Mouse (Mus musculus) megakaryocyte, embryonic 14.5 days (primary cell): Measurements from ENCODE around the gene Gm5286. TPM values are rescaled to one million over a fixed set of nuclear protein-coding genes. Genes with fewer than 3 reads are reported as not detected.
"Not testable (repeated sequence)": the region's sequence is repeated elsewhere in the genome, so short reads cannot be mapped to it uniquely, and the experiment has no call there.

Experiments used
- H3K27me3 ChIP-seq: replicated peaks from 2 replicates; pipeline ENCODE3; 2012; ENCODE audit warnings: inconsistent platforms
- H3K36me3 ChIP-seq: replicated peaks from 2 replicates; pipeline ENCODE3; 2012; ENCODE audit warnings: low read length, inconsistent platforms, mixed read lengths
- H3K4me1 ChIP-seq: 2 replicates; pipeline ENCODE4 v1.6.1; 2012; ENCODE audit warnings: inconsistent platforms
- H3K4me3 ChIP-seq: replicated peaks from 2 replicates; pipeline ENCODE3; 2012; ENCODE audit warnings: moderate library complexity, mild to moderate bottlenecking, inconsistent platforms
- H3K9me3 ChIP-seq: 2 replicates; pipeline ENCODE4 v1.6.1; 2012; ENCODE audit warnings: inconsistent platforms
- polyA plus RNA-seq: library from polyadenylated mRNA; stranded (reverse); fragments of >175 nt; gene quantifications from 2 replicates; pipeline ENCODE4 v1.2.3, GENCODE M21; 2012; ENCODE audit warnings: low replicate concordance; ENCODE audit not compliant: insufficient read depth

Gene Gm5286
- not detected in 2 replicates for polyA plus RNA-seq

DNA sequence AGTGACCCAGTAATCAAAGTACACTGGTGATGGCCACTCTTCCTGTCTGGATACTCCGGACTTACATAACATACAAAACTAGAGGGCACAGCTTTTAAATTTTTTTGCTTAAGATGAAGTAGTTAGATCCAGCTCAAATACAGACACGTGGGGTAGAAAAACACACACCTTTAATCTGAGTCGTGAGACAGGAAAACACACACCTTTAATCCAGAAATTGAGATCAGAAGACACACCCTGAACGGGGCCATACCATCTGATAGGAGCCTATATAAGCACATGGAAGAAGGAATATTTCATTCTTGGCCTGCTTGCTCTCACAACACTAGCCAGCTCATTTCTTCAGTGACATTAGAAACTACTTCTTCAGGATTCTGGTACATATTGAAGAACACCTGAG, at the start of gene Gm5286:
Gene Gm5286, plus strand, starts transcription at position 301 of the 400 bp plus-strand sequence.
- H3K4me1 ChIP-seq, H3K27me3 ChIP-seq, H3K9me3 ChIP-seq, H3K36me3 ChIP-seq, H3K4me3 ChIP-seq: not testable (repeated sequence)

DNA sequence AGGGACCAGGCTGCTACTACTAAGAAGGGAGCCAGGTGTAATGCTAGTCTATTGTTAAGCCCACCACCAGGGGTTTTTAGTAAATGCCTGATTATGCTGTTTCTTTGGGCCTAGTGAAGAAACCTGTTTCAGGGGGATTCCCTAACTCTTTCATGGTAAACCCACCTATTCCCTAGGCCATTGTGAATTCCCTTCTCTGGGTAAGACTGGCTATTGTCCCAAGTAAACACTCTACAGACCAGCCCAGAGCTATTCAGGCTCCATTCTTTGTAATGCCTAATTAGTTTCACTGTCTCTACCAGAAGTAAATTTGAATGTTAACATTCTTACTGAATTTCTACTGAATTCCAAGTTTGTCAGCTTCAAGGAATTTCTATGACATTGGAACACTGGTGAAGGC, 29.2 kb upstream of the Gm5286 start:
- H3K9me3 ChIP-seq, H3K4me1 ChIP-seq, H3K36me3 ChIP-seq, H3K4me3 ChIP-seq, H3K27me3 ChIP-seq: not testable (repeated sequence)

GRCm38 (mm10) chr3:94178093-94178492, 18.4 kb upstream of the Gm5286 start, which contains the start of gene Gm10696:
Gene Gm10696 (minus strand): TSS chr3:94178193.
- H3K9me3 ChIP-seq, H3K27me3 ChIP-seq, H3K4me1 ChIP-seq, H3K4me3 ChIP-seq, H3K36me3 ChIP-seq: not testable (repeated sequence)

Other genes starting within 250 kb of the Gm5286 start
- not detected in 2 replicates for gene Tdpoz5, start 235.4 kb upstream of the Gm5286 start, polyA plus RNA-seq
- gene Gm9125, start 141.8 kb upstream of the Gm5286 start, polyA plus RNA-seq: not detected in 2 replicates
- not detected in 2 replicates for gene Gm10697, start 124.1 kb upstream of the Gm5286 start, polyA plus RNA-seq
- 1.5 TPM in 1 of 2 replicates, not detected in the other for gene Gm10696, start 18.5 kb upstream of the Gm5286 start, polyA plus RNA-seq
- gene Gm4778, start 67.3 kb downstream of the Gm5286 start, polyA plus RNA-seq: not detected in 2 replicates
- gene Them4, start 113.4 kb downstream of the Gm5286 start, polyA plus RNA-seq: 2.1 TPM in 1 of 2 replicates, not detected in the other
- gene Them5, start 145.4 kb downstream of the Gm5286 start, polyA plus RNA-seq: not detected in 2 replicates
- gene C2cd4d, start 165.7 kb downstream of the Gm5286 start, polyA plus RNA-seq: not detected in 2 replicates
- not detected in 2 replicates for gene Rorc, start 176.1 kb downstream of the Gm5286 start, polyA plus RNA-seq
- not detected in 2 replicates for gene Lingo4, start 201.8 kb downstream of the Gm5286 start, polyA plus RNA-seq
- 2.8 TPM in 1 of 2 replicates, not detected in the other for gene Tdrkh, start 216.6 kb downstream of the Gm5286 start, polyA plus RNA-seq
- gene Mrpl9, start 246.6 kb downstream of the Gm5286 start, polyA plus RNA-seq: 13.3 and 35.2 TPM in 2 replicates
- 0.28 and 3.2 TPM in 2 replicates for gene Oaz3, start 247.2 kb downstream of the Gm5286 start, polyA plus RNA-seq